Mouse (Mus musculus): ENCODE measurements around the gene Olfr1318.

Gene Olfr1318

GRCm38 (mm10) chr2:112153898-112154297 lies at the start of gene Olfr1318:
TSS of gene Olfr1318 (plus strand) at chr2:112154198.
- DNase-seq: no peak

DNA sequence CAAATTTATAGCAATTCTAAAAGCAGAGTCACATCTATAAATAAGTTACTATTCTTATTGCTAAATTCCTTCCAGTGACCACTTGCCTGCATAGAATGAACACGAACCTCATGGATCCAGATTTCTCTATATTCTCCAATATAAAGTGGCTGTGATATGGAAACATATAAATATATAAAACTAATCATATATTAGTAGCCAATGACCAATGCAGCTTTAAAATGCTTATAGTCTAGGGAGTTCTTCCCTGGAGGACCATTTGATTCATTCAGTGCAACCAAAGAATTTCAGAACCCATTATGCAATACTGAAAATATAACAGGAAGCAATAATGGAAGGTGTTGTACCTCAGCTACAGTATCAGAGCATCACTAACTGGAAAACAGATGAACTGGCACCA lies 38.7 kb upstream of the Olfr1318 start, which contains the start of gene Olfr1315-ps1:
Gene Olfr1315-ps1, minus strand, starts transcription at position 101 of the 400 bp plus-strand sequence.
- DNase-seq: no peak

- DNase-seq: no peak
Measured at GRCm38 (mm10) chr2:112134877-112135276, 19.1 kb upstream of the Olfr1318 start, which contains the start of gene Olfr1316. TSS of gene Olfr1316 (minus strand) at chr2:112134977.

DNA sequence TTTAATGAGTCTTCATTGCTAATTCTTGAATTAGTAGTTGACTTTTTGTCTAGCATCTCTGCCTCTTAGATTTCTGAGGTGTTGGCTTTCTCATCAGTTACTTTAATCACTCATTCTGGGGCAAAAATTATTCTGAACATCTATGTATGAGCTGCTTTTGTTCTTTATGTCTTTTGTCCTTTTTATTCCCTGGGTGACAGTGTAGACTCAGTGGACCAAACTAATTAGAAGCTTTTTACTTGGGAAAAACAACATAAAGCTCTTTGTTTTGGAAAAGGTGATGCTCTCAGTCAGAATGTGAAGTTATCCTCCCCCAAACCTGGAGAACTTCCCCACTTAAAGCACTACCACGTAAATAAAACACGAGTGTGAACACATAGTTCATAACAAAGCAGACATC lies 14.0 kb upstream of the Olfr1318 start, which contains the start of gene Olfr1317:
Gene Olfr1317, plus strand, starts transcription at position 301 of the 400 bp plus-strand sequence.
- DNase-seq: no peak

DNA sequence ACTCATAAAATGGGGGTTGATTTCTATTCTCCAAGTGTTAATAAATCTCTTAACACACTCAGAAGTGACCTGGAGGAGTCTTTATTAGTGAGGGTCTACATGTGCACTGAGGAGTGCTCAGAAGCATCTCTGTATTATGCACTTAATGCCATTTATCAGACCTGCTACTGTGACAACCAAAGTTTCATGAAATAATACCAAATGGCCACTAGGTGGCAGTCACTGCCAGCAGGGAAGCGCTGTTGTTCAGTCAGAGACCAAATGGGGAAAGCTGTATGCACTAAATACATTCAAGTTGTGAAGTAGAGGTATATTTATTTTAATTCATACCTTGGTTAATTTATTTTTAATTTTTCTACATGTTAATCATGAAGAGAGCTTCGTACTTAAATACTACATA lies 42.9 kb downstream of the Olfr1318 start:
- peak; percentile 72 for DNase-seq

GRCm38 (mm10) chr2:112203056-112203455 lies 49.1 kb downstream of the Olfr1318 start:
- DNase-seq: no peak

Data from embryo, embryonic 11 days (tissue).